Mouse (Mus musculus): Measurements from ENCODE around the gene Chic2.

DNA sequence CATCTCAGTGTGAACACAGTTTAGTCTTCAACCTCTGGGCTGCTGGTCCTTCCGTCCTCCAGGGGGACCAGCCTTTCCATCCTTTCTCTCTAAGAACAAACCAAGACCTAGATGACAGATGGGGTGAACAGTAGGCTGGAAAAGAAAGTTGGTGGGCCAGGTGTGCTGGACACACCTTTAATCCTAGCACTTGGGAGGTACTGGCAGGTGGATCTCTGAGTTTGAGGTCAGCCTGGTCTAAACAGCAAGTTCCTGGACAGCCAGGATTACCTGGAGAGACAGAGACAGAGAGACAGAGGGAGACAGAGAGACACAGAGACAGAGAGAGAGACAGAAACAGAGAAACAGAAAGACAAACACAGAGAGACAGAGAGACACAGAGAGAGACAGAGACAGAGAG lies 89.0 kb downstream of the Chic2 start:
- TF ChIP-seq EP300 (optimal IDR thresholded peaks at IDR 0.05): no peak
- no peak for TF ChIP-seq CTCF (IDR thresholded peaks at IDR 0.05; ENCODE audit: low read depth)
